Mouse (Mus musculus) embryonic facial prominence, embryonic 14.5 days (tissue): ENCODE results near the gene Mptx2. TPM values are rescaled to one million over a fixed set of nuclear protein-coding genes. Genes with fewer than 3 reads are reported as not detected.
"Not testable (repeated sequence)": the region's sequence is repeated elsewhere in the genome, so short reads cannot be mapped to it uniquely, and the experiment has no call there.

ENCODE experiments used
- ATAC-seq: fragments of 200-750 bp; cut with Nextera tagmentation; 2 replicates; pipeline ENCODE4 v1.8.0; 2017; ENCODE audit warnings: low read depth, moderate number of reproducible peaks, moderate TSS enrichment
- DNase-seq: peaks from one replicate; pipeline ENCODE4 v3.0.0-alpha.2; 2015; ENCODE audit warnings: low spot score
- H3K27ac ChIP-seq: fragments of 300-500 bp; sonication (generic); replicated peaks from 2 replicates; pipeline ENCODE4 v1.5.1; 2014; ENCODE audit warnings: low read depth, mild to moderate bottlenecking, low read length, moderate library complexity
- H3K27me3 ChIP-seq: fragments of 300-500 bp; sonication (generic); replicated peaks from 2 replicates; pipeline ENCODE4 v1.6.1; 2014; ENCODE audit warnings: low read length; ENCODE audit not compliant: control insufficient read depth, insufficient read depth
- H3K36me3 ChIP-seq: fragments of 300-500 bp; sonication (generic); 2 replicates; pipeline ENCODE4 v1.6.1; 2014; ENCODE audit warnings: low read length, mixed read lengths; ENCODE audit not compliant: control insufficient read depth, insufficient read depth
- H3K4me1 ChIP-seq: fragments of 300-500 bp; sonication (generic); 2 replicates; pipeline ENCODE4 v1.6.1; 2014; ENCODE audit warnings: antibody characterized with exemption, low read length; ENCODE audit not compliant: control insufficient read depth, insufficient read depth
- H3K4me2 ChIP-seq: fragments of 300-500 bp; sonication (generic); 2 replicates; pipeline ENCODE4 v1.6.1; 2014; ENCODE audit warnings: low read depth, mild to moderate bottlenecking, low read length, moderate library complexity, mixed read lengths
- H3K4me3 ChIP-seq: fragments of 300-500 bp; sonication (generic); 2 replicates; pipeline ENCODE4 v1.5.1; 2014; ENCODE audit warnings: low read depth, mild to moderate bottlenecking, low read length
- H3K9ac ChIP-seq: fragments of 300-500 bp; sonication (generic); 2 replicates; pipeline ENCODE4 v1.6.1; 2014; ENCODE audit warnings: low read depth, mild to moderate bottlenecking, low read length, moderate library complexity, mixed read lengths
- H3K9me3 ChIP-seq: fragments of 300-500 bp; sonication (generic); 2 replicates; pipeline ENCODE4 v1.6.1; 2016; ENCODE audit warnings: low read length; ENCODE audit not compliant: control insufficient read depth
- WGBS: fragments of 180-500 bp; shearing (Covaris S2); extraction: QIAGEN DNeasy Blood & Tissue Kit; methylation state at CpG from one replicate; pipeline ENCODE4 v1.1.7; 2014; 5-methylcytosine and 5-hydroxymethylcytosine counted together
- polyA plus RNA-seq: library from polyadenylated mRNA; unstranded; fragments of >200 nt; fragmentation: Nextera tagmentation; extraction: Ambion mirVana; gene quantifications from 2 replicates; pipeline ENCODE4 v1.2.1, GENCODE M21; 2014

Gene Mptx2
- polyA plus RNA-seq, 1 experiment from 2014 or later = not detected

DNA sequence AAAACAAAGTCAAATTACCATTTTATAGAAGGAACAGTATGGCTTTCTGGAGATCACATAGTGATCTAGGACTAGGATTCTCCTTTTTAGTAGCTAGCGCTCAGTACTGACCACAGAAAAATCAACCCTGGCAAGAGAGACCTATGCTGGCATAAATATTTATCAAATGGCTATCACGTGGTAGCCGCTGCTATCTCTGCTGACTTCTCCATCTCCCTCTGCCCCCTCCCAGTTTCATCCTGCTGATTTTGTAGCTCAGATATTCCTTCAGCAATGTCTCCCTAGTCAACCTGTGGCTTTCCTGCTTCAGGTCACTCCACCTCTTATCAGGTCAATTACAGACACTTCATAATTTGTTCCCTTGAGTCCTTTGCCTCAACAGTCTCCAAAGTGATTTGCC, 38.1 kb upstream of the Mptx2 start:
- Histone ChIP-seq H3K4me1 (no peaks in the 10 kb centered on the region), H3K4me2 (no peak overlapping the region), H3K9me3 (no peaks in the 10 kb centered on the region), H3K27me3 (no peaks in the 10 kb centered on the region), H3K9ac (no peak overlapping the region), H3K36me3 (no peaks in the 10 kb centered on the region), H3K27ac (no peak overlapping the region), H3K4me3 (no peak overlapping the region)
- WGBS = 88% methylated on average over 3 of the region's 3 CpGs
- DNase-seq (no peak), ATAC-seq (no peak)

DNA sequence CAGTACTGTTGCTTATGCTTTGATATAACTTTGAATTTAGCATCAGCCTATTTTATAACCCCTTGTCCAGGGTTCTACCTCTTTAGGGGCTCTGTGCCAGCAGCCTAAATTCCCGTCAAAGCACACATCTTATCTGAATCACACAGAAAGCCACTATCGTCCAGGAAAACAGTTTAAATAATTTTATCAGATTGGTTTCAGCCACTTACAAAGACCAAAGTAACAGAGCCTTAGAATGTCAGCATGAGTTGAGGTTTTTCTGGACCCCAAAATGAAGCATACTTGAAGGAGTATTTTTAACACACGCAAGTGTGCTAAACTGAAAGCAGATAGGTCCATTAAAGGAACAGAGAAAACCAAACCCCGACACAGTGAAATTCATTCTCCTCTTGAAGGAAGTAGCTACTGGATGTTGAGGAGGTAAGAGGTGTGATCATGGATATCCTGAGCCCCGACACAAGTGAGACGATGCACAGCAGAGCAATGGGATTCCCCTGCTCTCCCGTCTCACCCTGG, 36.0 kb upstream of the Mptx2 start:
- not testable (repeated sequence) for H3K4me2 ChIP-seq, DNase-seq, ATAC-seq, H3K4me1 ChIP-seq, H3K36me3 ChIP-seq, H3K27ac ChIP-seq, H3K4me3 ChIP-seq, H3K9ac ChIP-seq, H3K27me3 ChIP-seq, H3K9me3 ChIP-seq
- WGBS = 70% methylated on average over 7 of the region's 7 CpGs

DNA sequence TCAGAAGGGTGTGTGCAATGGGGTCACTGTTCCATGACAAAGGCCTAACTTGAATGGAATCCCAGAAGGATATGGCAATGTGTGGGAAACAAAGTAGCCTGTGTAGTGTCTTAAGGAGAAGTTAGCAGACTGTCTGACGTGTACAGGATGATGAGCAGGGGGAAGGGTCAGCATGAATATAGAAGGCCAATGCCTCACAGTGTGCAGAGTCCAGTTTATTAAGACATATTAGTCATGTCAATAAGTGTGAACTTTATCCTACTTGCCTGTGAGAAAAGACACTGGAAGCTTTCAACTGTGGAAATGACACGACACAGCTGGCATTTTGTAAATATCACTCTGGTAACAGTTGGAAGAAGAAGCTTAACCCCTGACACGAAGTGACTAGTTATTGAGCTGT, 25.2 kb upstream of the Mptx2 start:
- not testable (repeated sequence) for H3K4me1 ChIP-seq, H3K9me3 ChIP-seq, H3K27ac ChIP-seq, H3K4me3 ChIP-seq, H3K36me3 ChIP-seq, H3K4me2 ChIP-seq, ATAC-seq, H3K27me3 ChIP-seq, H3K9ac ChIP-seq, DNase-seq
- 52% methylated on average over 3 of the region's 3 CpGs for WGBS

DNA sequence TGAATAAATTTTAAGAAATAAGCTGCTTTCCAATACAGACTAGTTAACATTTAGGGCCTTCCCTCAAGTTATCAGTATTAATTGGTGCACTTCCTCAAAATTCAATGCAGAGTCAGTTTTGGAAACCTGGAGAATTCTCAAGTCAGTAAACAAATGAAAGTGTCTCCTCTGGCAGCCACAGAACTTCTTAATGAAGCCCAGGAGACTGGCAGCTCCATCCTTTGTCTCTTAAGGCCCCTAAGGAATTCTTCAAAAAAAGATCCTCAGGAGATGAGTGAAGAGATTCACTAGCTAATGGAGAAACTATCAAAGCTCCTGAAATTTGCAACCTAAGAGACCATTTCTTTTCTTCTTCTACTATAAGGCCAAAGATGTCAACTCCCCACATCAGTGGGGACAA, 11.9 kb downstream of the Mptx2 start, which contains the start of gene Olfr418:
Olfr418 (plus strand) TSS at position 301 of the 400 bp plus-strand sequence.
- DNase-seq = no peak
- H3K9me3 ChIP-seq = no peaks in the 10 kb centered on the region
- H3K4me3 ChIP-seq = no peak within 1 kb of the TSS
- no peak for ATAC-seq
- H3K4me1 ChIP-seq = no peaks in the 10 kb centered on the region
- no peak within 1 kb of the TSS for H3K27ac ChIP-seq
- no peak within 1 kb of the TSS for H3K9ac ChIP-seq
- no peaks in the 10 kb centered on the region for H3K27me3 ChIP-seq
- no peak within 1 kb of the TSS for H3K4me2 ChIP-seq
- no peaks in the 10 kb centered on the region for H3K36me3 ChIP-seq

DNA sequence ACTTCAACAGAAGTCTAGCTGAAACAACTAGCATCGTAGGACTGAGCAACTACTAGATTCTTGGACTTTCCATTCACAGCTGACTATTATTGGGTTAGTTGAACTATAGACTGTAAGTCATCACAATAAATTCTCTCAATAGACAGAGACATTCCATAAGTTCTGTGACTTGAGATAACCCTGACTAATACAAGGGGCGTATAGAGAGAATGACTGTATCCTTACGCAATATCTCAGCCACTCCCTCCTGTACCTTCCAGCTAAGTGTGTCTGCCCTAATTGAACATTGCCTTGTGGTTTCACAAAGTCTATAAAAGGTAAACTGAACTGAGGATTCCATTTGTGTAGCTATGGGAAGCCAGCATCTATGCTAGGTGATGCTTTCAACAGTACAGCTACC, 27.7 kb downstream of the Mptx2 start:
- H3K9me3 ChIP-seq = no peaks in the 10 kb centered on the region
- no peak overlapping the region for H3K4me2 ChIP-seq
- H3K4me3 ChIP-seq = no peak overlapping the region
- no peak overlapping the region for H3K27ac ChIP-seq
- DNase-seq (no peak), ATAC-seq (no peak)
- H3K4me1 ChIP-seq = no peaks in the 10 kb centered on the region
- H3K27me3 ChIP-seq = no peaks in the 10 kb centered on the region
- H3K9ac ChIP-seq = no peak overlapping the region
- WGBS = 88% methylated on average over 3 of the region's 3 CpGs
- H3K36me3 ChIP-seq = no peaks in the 10 kb centered on the region

DNA sequence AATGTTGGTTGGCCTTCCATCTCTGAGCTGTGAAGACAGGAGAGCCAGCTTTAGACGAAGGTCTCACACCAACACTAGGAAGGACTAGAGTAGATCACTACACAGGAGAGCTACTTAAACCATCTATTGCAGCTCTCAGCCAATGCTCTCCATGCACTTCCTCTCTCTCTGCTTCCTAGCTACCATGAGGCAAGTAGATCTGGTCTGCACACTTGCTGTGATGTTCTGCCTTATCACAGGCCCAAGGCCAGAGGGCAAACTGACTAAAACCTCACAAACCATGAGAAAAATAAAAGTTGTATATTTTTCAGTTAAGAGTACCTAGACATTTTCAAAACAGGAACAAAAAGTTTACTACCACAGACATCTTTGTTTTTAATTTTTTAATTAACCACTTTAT, 40.6 kb downstream of the Mptx2 start:
- DNase-seq, H3K36me3 ChIP-seq, H3K27ac ChIP-seq, H3K9ac ChIP-seq, H3K9me3 ChIP-seq, H3K4me1 ChIP-seq, ATAC-seq, H3K4me2 ChIP-seq, H3K27me3 ChIP-seq, H3K4me3 ChIP-seq: not testable (repeated sequence)
- WGBS = 91% methylated on average over 1 of the region's 1 CpGs

DNA sequence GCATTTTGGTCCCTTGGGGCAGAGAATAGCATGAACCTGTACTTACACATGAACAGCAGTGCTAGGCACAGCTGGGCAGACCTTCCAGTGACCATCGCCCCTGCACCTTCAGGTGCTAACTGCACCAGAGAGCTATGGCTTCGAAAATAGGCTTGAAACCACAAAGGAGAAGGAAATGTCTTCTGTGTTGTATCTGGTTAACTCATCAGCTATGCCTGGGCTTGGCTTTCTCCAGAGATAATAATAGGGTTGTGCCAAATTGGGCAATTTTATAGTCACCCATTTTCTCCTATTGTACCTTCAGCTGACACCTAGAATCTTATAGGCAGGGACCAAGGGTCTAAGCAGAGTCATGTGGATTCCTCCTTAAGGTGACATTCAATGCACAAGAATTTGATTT, 50.5 kb downstream of the Mptx2 start, which contains the start of gene Fcer1a:
Fcer1a (minus strand) TSS at position 134 of the 400 bp plus-strand sequence.
- no peaks in the 10 kb centered on the region for H3K36me3 ChIP-seq
- H3K9me3 ChIP-seq = no peaks in the 10 kb centered on the region
- no peak within 1 kb of the TSS for H3K4me3 ChIP-seq
- no peak within 1 kb of the TSS for H3K27ac ChIP-seq
- ATAC-seq = no peak
- no peaks in the 10 kb centered on the region for H3K4me1 ChIP-seq
- H3K4me2 ChIP-seq = no peak within 1 kb of the TSS
- no peak for DNase-seq
- WGBS = 78% methylated on average over 2 of the region's 2 CpGs
- H3K9ac ChIP-seq = no peak within 1 kb of the TSS
- H3K27me3 ChIP-seq = no peaks in the 10 kb centered on the region

Other genes with a start within 250 kb of the Mptx2 start
- not detected in 2 replicates for gene Olfr1408, start 140.4 kb downstream of the Mptx2 start, polyA plus RNA-seq
- 0.29 TPM in 1 of 2 replicates, not detected in the other for gene Olfr1406, start 87.1 kb downstream of the Mptx2 start, polyA plus RNA-seq
- gene Olfr218, start 80.0 kb downstream of the Mptx2 start, polyA plus RNA-seq = not detected in 2 replicates
- 0.17 TPM in 2 replicates for gene Olfr1404, start 65.4 kb downstream of the Mptx2 start, polyA plus RNA-seq
- gene Fcer1a, start 50.6 kb downstream of the Mptx2 start, polyA plus RNA-seq = 0.21 TPM in 1 of 2 replicates, not detected in the other
- not detected in 2 replicates for gene Olfr418, start 11.8 kb downstream of the Mptx2 start, polyA plus RNA-seq
- gene Ackr1, start 56.0 kb upstream of the Mptx2 start, polyA plus RNA-seq = 1.6 and 3.9 TPM in 2 replicates
- 0.53 and 1.3 TPM in 2 replicates for gene Aim2, start 73.1 kb upstream of the Mptx2 start, polyA plus RNA-seq
- 11.6 and 12.3 TPM in 2 replicates for gene Cadm3, start 89.9 kb upstream of the Mptx2 start, polyA plus RNA-seq
- 0.17 and 0.24 TPM in 2 replicates for gene Ifi206, start 213.3 kb upstream of the Mptx2 start, polyA plus RNA-seq